Mouse (Mus musculus) small intestine, adult 2 months (tissue): ENCODE measurements around the gene Olfr553.

Experiments used
- CTCF ChIP-seq: fragments of 200-500 bp; IDR thresholded peaks from 2 replicates; pipeline ENCODE4 v1.5.1; 2012; ENCODE audit warnings: low read depth, mild to moderate bottlenecking, control low read depth, inconsistent platforms, low read length, moderate library complexity, mixed read lengths; ENCODE audit not compliant: insufficient replicate concordance, insufficient read length; ENCODE audit errors: extremely low read depth
- POLR2A ChIP-seq: fragments of 200-500 bp; IDR thresholded peaks from 2 replicates; pipeline ENCODE4 v1.6.1; 2012; ENCODE audit warnings: low read depth, mild to moderate bottlenecking, control low read depth, inconsistent platforms, low read length, moderate library complexity

GRCm38 (mm10) chr7:102664599-102664998 is 46.6 kb upstream of the Olfr553 start, which contains the start of gene Olfr556:
- TF ChIP-seq POLR2A (no peak), CTCF (no peak)
